Mouse (Mus musculus) left cerebral cortex, adult 2 months (tissue): ENCODE data around the gene Irgm1. TPM values are rescaled to one million over a fixed set of nuclear protein-coding genes. Genes with fewer than 3 reads are reported as not detected.

ENCODE experiments used
- DNase-seq, 2 experiments: peaks; one replicate each; pipeline ENCODE4 v3.0.0; 2021 to 2022; ENCODE audit warnings: low spot score in 2 of 2, mixed read lengths in 1 of 2; ENCODE audit errors: extremely low spot score in 1 of 2
- H3K27ac ChIP-seq: fragments of 200-600 bp; 2 replicates; pipeline ENCODE4 v1.8.1; 2022
- H3K4me3 ChIP-seq: fragments of 200-600 bp; 2 replicates; pipeline ENCODE4 v1.8.1; 2022
- CTCF ChIP-seq: fragments of 200-600 bp; IDR thresholded peaks from 2 replicates; pipeline ENCODE4 v1.8.1; 2022; ENCODE audit warnings: antibody characterized with exemption, mild to moderate bottlenecking, moderate library complexity
- intact Hi-C: fragments of 180-260 bp; cut with DNase I; formaldehyde crosslinking; loops from one replicate; pipeline ENCODE4 v1.15.1; 2025
- total RNA-seq, 2 experiments: library from RNA; stranded (reverse); gene quantifications; 2 replicates each; pipeline ENCODE4 v1.2.3; 2021

The Irgm1 gene
- total RNA-seq, 2 experiments from 2014 or later: 5.5 to 5.6 TPM

- no peak overlapping the region for H3K4me3 ChIP-seq
- DNase-seq: no peak
- H3K27ac ChIP-seq: no peak overlapping the region
- intact Hi-C loops: loop anchor here (10.0 kb wide), 1 partner anchor 876 kb away; the partner anchor contains the start of gene Cnot6
- TF ChIP-seq CTCF: no peak
Observed at GRCm38 (mm10) chr11:48838879-48839680, 32.4 kb downstream of the Irgm1 start.

- intact Hi-C loops: loop anchor here (10.0 kb wide), 1 partner anchor 877 kb away; the partner anchor contains the start of gene Cnot6
- Histone ChIP-seq H3K27ac (peak overlapping the region; percentile 74; the same call in 1 of the 2 replicates), H3K4me3 (peak overlapping the region; percentile 64)
- no peak for TF ChIP-seq CTCF
- DNase-seq: no peak
Observed at GRCm38 (mm10) chr11:48838181-48838797, 33.2 kb downstream of the Irgm1 start.

- Histone ChIP-seq H3K27ac (peak overlapping the region; percentile 74), H3K4me3 (peak overlapping the region; percentile 64)
- peak; percentile 44 to 62 for DNase-seq
- intact Hi-C loops: loop anchor here (10.0 kb wide), 1 partner anchor 877 kb away; the partner anchor contains the start of gene Cnot6
- TF ChIP-seq CTCF: no peak; the same call in 1 of the 2 replicates
Observed at GRCm38 (mm10) chr11:48837310-48838180, 33.9 kb downstream of the Irgm1 start.

GRCm38 (mm10) chr11:48836990-48837309 is 34.5 kb downstream of the Irgm1 start:
- intact Hi-C loops: loop anchor here (10.0 kb wide), 1 partner anchor 878 kb away; the partner anchor contains the start of gene Cnot6
- peak overlapping the region; percentile 74; the same call in 1 of the 2 replicates for H3K27ac ChIP-seq
- no peak for TF ChIP-seq CTCF

GRCm38 (mm10) chr11:48835923-48836322 is 35.6 kb downstream of the Irgm1 start:
- Histone ChIP-seq H3K4me3 (no peak overlapping the region), H3K27ac (no peak overlapping the region)
- DNase-seq: no peak
- intact Hi-C loops: loop anchor here (10.0 kb wide), 1 partner anchor 879 kb away; the partner anchor contains the start of gene Cnot6
- no peak for TF ChIP-seq CTCF

More at GRCm38 (mm10) chr11:48836990-48837309, 34.5 kb downstream of the Irgm1 start:
- DNase-seq: no peak
- peak overlapping the region; percentile 64 for H3K4me3 ChIP-seq

- Histone ChIP-seq H3K4me3 (peak overlapping the region; percentile 64), H3K27ac (peak overlapping the region; percentile 91)
- intact Hi-C loops: loop anchor here (1.0 to 10.0 kb wide), 3 partner anchors 16 to 881 kb away; partner anchors contain the start of gene Cnot6
- no peak; the same call in 1 of the 2 replicates for TF ChIP-seq CTCF
- DNase-seq: peak; percentile 90 to 93
Observed at GRCm38 (mm10) chr11:48833731-48834639, 37.5 kb downstream of the Irgm1 start.

GRCm38 (mm10) chr11:48833078-48833730 is 38.3 kb downstream of the Irgm1 start:
- peak overlapping the region; percentile 64 for H3K4me3 ChIP-seq
- no peak for DNase-seq
- no peak for TF ChIP-seq CTCF
- intact Hi-C loops: loop anchor here (10.0 kb wide), 1 partner anchor 882 kb away; the partner anchor contains the start of gene Cnot6
- no peak overlapping the region for H3K27ac ChIP-seq

- Histone ChIP-seq H3K4me3 (no peak overlapping the region), H3K27ac (no peak overlapping the region)
- TF ChIP-seq CTCF: no peak
- intact Hi-C loops: loop anchor here (10.0 kb wide), 1 partner anchor 884 kb away; the partner anchor contains the start of gene Cnot6
- DNase-seq: no peak
Observed at GRCm38 (mm10) chr11:48831273-48831672, 40.2 kb downstream of the Irgm1 start.

- no peak for DNase-seq
- intact Hi-C loops: loop anchor here (10.0 kb wide), 1 partner anchor 885 kb away; the partner anchor contains the start of gene Cnot6
- no peak overlapping the region for H3K4me3 ChIP-seq
- no peak for TF ChIP-seq CTCF
- no peak overlapping the region for H3K27ac ChIP-seq
Observed at GRCm38 (mm10) chr11:48830279-48830678, 41.2 kb downstream of the Irgm1 start.

GRCm38 (mm10) chr11:48827926-48828325 is 43.6 kb downstream of the Irgm1 start:
- intact Hi-C loops: no loop called here
- peak overlapping the region; percentile 21; the same call in 1 of the 2 replicates for H3K27ac ChIP-seq
- no peak for TF ChIP-seq CTCF
- no peak for DNase-seq
- H3K4me3 ChIP-seq: no peak overlapping the region
